Mouse (Mus musculus) C2C12 (cell line): ENCODE measurements around the gene Lzts2. TPM values are rescaled to one million over a fixed set of nuclear protein-coding genes. Genes with fewer than 3 reads are reported as not detected.

Experiments used
- H3K27me3 ChIP-seq: one replicate; pipeline ENCODE4 v1.6.1; 2011; ENCODE audit not compliant: control insufficient read depth, insufficient read depth, insufficient read length
- H3K36me3 ChIP-seq: one replicate; pipeline ENCODE4 v1.6.1; 2011; ENCODE audit not compliant: control insufficient read depth, insufficient read depth
- H3K4me3 ChIP-seq: one replicate; pipeline ENCODE4 v1.5.1; 2011; ENCODE audit warnings: mild to moderate bottlenecking, control low read depth; ENCODE audit not compliant: poor library complexity, insufficient read depth, severe bottlenecking
- H3K79me2 ChIP-seq: one replicate; pipeline ENCODE4 v1.6.1; 2011; ENCODE audit not compliant: control insufficient read depth, insufficient read depth
- H3K79me3 ChIP-seq: one replicate; pipeline ENCODE4 v1.6.1; 2011; ENCODE audit warnings: low read depth, control low read depth
- H3ac ChIP-seq: one replicate; pipeline ENCODE3; 2011; ENCODE audit warnings: low read depth; ENCODE audit not compliant: control insufficient read depth, insufficient read length
- CEBPB ChIP-seq: IDR thresholded peaks from one replicate; pipeline ENCODE4 v1.6.1; 2011; ENCODE audit warnings: low read depth, mild to moderate bottlenecking, control low read depth, moderate library complexity
- CTCF ChIP-seq: IDR thresholded peaks from one replicate; pipeline ENCODE4 v1.5.1; 2011; ENCODE audit not compliant: control insufficient read depth, insufficient read depth, insufficient read length
- FOSL1 ChIP-seq: IDR thresholded peaks from one replicate; pipeline ENCODE4 v1.8.0; 2011; ENCODE audit warnings: mild to moderate bottlenecking, low read length; ENCODE audit not compliant: poor library complexity, insufficient read depth, severe bottlenecking
- MAX ChIP-seq: IDR thresholded peaks from one replicate; pipeline ENCODE4 v1.6.1; 2011; ENCODE audit warnings: mild to moderate bottlenecking, control low read depth
- MYOD1 ChIP-seq: IDR thresholded peaks from one replicate; pipeline ENCODE4 v1.6.1; 2011; ENCODE audit warnings: low read depth; ENCODE audit not compliant: control insufficient read depth, insufficient read length
- MYOG ChIP-seq: IDR thresholded peaks from one replicate; pipeline ENCODE4 v1.6.1; 2011; ENCODE audit not compliant: control insufficient read depth, insufficient read length; ENCODE audit errors: extremely low read depth
- USF1 ChIP-seq: IDR thresholded peaks from one replicate; pipeline ENCODE4 v1.6.1; 2011; ENCODE audit warnings: low read depth, mild to moderate bottlenecking, control low read depth, moderate library complexity
- polyA plus RNA-seq: library from polyadenylated mRNA; unstranded; fragments of >200 nt; fragmentation: generic; extraction: Trizol; gene quantifications from one replicate; pipeline ENCODE4 v1.2.1, GENCODE M21; 2012; ENCODE audit warnings: missing spikeins

Gene Lzts2
- polyA plus RNA-seq, 1 experiment = 59.2 TPM

DNA sequence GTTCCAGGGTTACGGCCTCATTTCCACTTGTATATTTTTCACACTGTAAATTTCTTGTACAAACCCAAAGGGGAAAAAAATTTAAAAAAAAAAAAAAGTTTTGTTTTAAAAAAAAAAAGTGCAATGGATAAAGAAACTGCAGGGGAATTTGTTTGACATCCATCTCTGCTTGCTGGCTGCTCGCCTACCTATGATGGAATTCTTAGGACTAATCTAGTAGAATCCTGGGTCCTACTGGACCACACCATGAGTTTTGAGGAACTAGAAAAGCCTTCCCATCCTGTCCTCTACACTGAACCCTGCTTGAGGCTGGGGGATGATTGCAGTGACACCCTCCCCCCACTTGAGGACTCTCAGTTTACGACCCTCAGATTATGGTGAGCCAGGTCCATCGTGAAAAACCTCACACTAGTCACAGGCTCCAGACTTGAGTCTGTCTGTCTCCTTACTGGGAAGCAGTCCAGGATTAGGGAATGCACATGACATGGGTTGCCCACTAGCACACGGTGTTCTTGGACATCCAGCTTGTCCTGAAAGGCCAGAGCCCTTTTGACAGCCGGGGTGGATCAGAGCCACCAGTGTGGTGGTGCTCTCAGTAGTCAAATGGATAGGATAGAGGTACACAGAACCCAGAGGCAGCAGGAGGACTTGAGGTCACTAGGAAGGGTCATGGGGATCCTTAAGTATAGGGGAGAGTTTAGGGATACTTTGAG, 12.9 kb downstream of the Lzts2 start:
- TF ChIP-seq FOSL1 (no peak), MYOG (no peak), CEBPB (no peak), CTCF (no peak), MYOD1 (no peak), USF1 (no peak)
- H3K79me2 ChIP-seq = peaks cover 21% of the 10 kb centered on the region
- H3ac ChIP-seq = no peak overlapping the region
- peaks cover 21% of the 10 kb centered on the region for H3K36me3 ChIP-seq
- H3K4me3 ChIP-seq = no peak overlapping the region
- H3K79me3 ChIP-seq = peaks cover 5% of the 10 kb centered on the region
- no peaks in the 10 kb centered on the region for H3K27me3 ChIP-seq

DNA sequence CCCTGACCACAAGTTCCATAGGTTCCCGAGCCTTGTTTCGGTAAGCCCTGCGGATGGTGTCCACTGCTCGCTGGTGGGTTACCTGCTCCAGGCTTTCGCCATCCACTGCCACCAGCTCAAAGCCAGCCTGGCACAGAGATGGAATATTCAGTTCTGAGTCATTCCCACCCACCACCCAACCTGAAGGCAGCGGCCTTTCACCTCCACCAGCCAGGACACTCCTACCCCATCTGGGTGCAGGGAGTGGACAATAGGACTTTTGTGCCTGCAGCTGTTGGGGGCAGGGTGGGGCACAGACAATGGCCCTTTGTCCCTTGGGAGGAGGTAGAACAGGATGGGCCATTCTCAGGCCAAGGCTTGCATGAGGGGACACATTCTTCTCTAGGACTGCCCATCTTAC, 13.6 kb downstream of the Lzts2 start:
- Histone ChIP-seq H3K79me3 (peaks cover 1% of the 10 kb centered on the region), H3ac (no peak overlapping the region), H3K36me3 (peaks cover 14% of the 10 kb centered on the region), H3K27me3 (no peaks in the 10 kb centered on the region), H3K79me2 (peaks cover 14% of the 10 kb centered on the region), H3K4me3 (no peak overlapping the region)
- TF ChIP-seq MYOG (no peak), USF1 (no peak), CTCF (no peak), MAX (no peak), MYOD1 (no peak), FOSL1 (no peak), CEBPB (no peak)

DNA sequence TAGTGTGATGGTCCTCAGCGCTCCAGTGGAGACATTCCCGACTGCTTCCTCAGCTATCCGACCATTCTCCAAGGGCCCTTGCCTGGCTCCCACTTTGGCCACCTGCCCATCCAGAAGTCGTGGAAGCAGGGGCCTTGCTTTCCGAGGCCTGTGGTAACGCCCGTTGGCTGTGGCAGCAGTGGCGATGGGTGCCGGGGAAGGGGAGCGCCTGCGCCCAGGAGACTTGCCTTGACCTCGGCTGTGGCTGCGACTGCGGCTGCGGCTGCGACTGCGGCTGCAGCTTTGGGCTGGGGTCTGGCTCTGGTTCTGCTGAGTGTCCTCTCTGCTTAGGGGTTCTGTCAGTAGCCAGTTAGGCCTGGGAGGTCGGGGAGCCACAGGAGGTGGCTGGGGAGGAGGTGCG, 14.5 kb downstream of the Lzts2 start:
- Histone ChIP-seq H3K4me3 (no peak overlapping the region), H3K36me3 (peaks cover 14% of the 10 kb centered on the region), H3ac (no peak overlapping the region), H3K79me2 (peaks cover 5% of the 10 kb centered on the region), H3K79me3 (peaks cover 1% of the 10 kb centered on the region), H3K27me3 (no peaks in the 10 kb centered on the region)
- TF ChIP-seq MAX (no peak), MYOD1 (no peak), FOSL1 (no peak), CTCF (no peak), MYOG (no peak)

DNA sequence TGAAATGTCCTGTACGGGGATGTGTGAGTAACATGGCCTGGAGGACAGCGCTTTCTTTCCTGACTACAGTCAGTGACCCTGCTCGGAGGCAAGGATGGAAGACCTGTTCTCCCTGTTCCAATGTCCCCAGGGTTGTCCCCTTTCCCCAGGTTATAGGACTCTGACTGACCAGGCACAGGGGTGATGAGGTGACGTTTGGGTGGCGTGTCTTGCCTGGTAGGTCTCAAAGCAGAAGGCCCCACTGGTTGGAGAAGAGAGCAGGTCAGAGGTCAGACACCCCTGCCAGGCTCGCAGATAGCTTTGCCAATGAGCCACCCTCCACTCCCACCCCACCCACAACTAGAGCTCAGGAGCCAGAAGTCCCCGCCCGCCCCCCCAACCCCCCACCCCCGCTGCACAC, 15.4 kb downstream of the Lzts2 start:
- Histone ChIP-seq H3ac (no peak overlapping the region), H3K79me3 (no peaks in the 10 kb centered on the region), H3K36me3 (peaks cover 10% of the 10 kb centered on the region), H3K79me2 (no peaks in the 10 kb centered on the region), H3K4me3 (no peak overlapping the region), H3K27me3 (no peaks in the 10 kb centered on the region)
- TF ChIP-seq CEBPB (no peak), MYOD1 (no peak), CTCF (no peak), USF1 (no peak), MYOG (no peak), FOSL1 (no peak), MAX (no peak)

DNA sequence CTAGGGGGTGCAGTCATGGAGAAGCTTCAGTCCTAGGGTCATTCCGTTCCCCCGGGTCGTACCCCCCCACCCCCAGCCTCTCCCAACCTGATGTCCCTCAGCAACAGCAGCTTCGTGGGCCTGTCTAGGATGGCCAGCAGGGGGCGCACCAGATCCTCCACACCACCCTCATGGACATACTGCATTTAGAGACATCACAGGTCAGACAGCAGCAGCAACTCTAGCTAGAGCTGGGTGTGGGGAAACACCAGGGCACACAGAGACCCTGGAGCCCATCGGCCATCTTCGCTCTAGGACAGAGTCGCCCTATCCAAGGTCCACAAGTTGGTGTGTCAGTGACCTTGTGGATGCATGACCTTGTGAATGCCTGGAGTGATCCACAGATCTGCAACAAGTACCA, 15.9 kb downstream of the Lzts2 start:
- H3K27me3 ChIP-seq = no peaks in the 10 kb centered on the region
- no peaks in the 10 kb centered on the region for H3K79me3 ChIP-seq
- no peak for TF ChIP-seq MYOD1
- no peak for TF ChIP-seq MAX
- no peak for TF ChIP-seq CEBPB
- no peak for TF ChIP-seq MYOG
- no peak for TF ChIP-seq FOSL1
- no peak for TF ChIP-seq USF1
- peak; percentile 78 for TF ChIP-seq CTCF
- no peak overlapping the region for H3ac ChIP-seq
- peaks cover 10% of the 10 kb centered on the region for H3K36me3 ChIP-seq
- H3K79me2 ChIP-seq = no peaks in the 10 kb centered on the region
- H3K4me3 ChIP-seq = no peak overlapping the region
